Mouse (Mus musculus) bone marrow macrophage, adult 2 months (primary cell): ENCODE data around the gene Lrrc74a.

Experiments used
- CTCF ChIP-seq: IDR thresholded peaks from 2 replicates; pipeline ENCODE4 v1.5.1; 2012; ENCODE audit warnings: low read depth, mild to moderate bottlenecking, low read length, moderate library complexity
- POLR2A ChIP-seq: IDR thresholded peaks from 2 replicates; pipeline ENCODE4 v1.6.1; 2012; ENCODE audit warnings: mild to moderate bottlenecking, low read depth, low read length, borderline replicate concordance

GRCm38 (mm10) chr12:86790849-86791127, 56.6 kb downstream of the Lrrc74a start:
- TF ChIP-seq CTCF (no peak), POLR2A (no peak)
